Mouse (Mus musculus) ES-E14 (cell line): ENCODE data around the gene Sdhc. TPM values are rescaled to one million over a fixed set of nuclear protein-coding genes. Genes with fewer than 3 reads are reported as not detected.
A peak's percentile ranks its signal among the peaks of the same experiment; 100 is the strongest.
"Not testable (repeated sequence)": the region's sequence is repeated elsewhere in the genome, so short reads cannot be mapped to it uniquely, and the experiment has no call there.

Experiments
- DNase-seq: peaks from one replicate; pipeline ENCODE4 v3.0.0-alpha.2; 2013; ENCODE audit warnings: low read depth, low spot score
- H3K27ac ChIP-seq: 2 replicates; pipeline ENCODE4 v1.5.1; 2012; ENCODE audit warnings: low read depth, mild to moderate bottlenecking, low read length, moderate library complexity, mixed read lengths; ENCODE audit not compliant: poor library complexity, insufficient read depth, severe bottlenecking
- H3K36me3 ChIP-seq: 2 replicates; pipeline ENCODE4 v1.6.1; 2012; ENCODE audit warnings: mild to moderate bottlenecking, low read length, moderate library complexity, mixed read lengths; ENCODE audit not compliant: control insufficient read depth, poor library complexity, insufficient read depth, severe bottlenecking
- H3K4me1 ChIP-seq, 2 experiments: fragments of 150-350 bp in 1 of 2; sonication (generic) in 1 of 2; 2 replicates each; pipeline ENCODE4 v1.6.1; 2012; ENCODE audit warnings: low read length in 2 of 2, mild to moderate bottlenecking in 1 of 2, mixed read lengths in 1 of 2; ENCODE audit not compliant: control insufficient read depth in 2 of 2, insufficient read depth in 2 of 2, poor library complexity in 1 of 2
- H3K4me3 ChIP-seq, 2 experiments: fragments of 150-350 bp in 1 of 2; sonication (generic) in 1 of 2; 2 replicates each; pipeline ENCODE4 v1.5.1; 2012; ENCODE audit warnings: low read length in 2 of 2, low read depth in 1 of 2, mild to moderate bottlenecking in 1 of 2, mixed read lengths in 1 of 2; ENCODE audit not compliant: insufficient read depth in 1 of 2, poor library complexity in 1 of 2, severe bottlenecking in 1 of 2
- H3K9ac ChIP-seq: 2 replicates; pipeline ENCODE4 v1.6.1; 2012; ENCODE audit warnings: low read depth, mild to moderate bottlenecking, low read length, mixed read lengths; ENCODE audit not compliant: poor library complexity, insufficient read depth, severe bottlenecking
- H3K9me3 ChIP-seq: fragments of 150-350 bp; sonication (generic); 2 replicates; pipeline ENCODE4 v1.6.1; 2012; ENCODE audit warnings: low read depth, mild to moderate bottlenecking, low read length; ENCODE audit not compliant: control insufficient read depth, insufficient read depth
- CHD2 ChIP-seq: IDR thresholded peaks from 2 replicates; pipeline ENCODE4 v1.6.1; 2014; ENCODE audit warnings: mild to moderate bottlenecking, low read depth, low read length, inconsistent platforms
- HCFC1 ChIP-seq: IDR thresholded peaks from 2 replicates; pipeline ENCODE4 v1.6.1; 2012; ENCODE audit warnings: low read length, inconsistent platforms, borderline replicate concordance; ENCODE audit not compliant: insufficient read depth
- MAFK ChIP-seq: IDR thresholded peaks from 2 replicates; pipeline ENCODE4 v1.6.1; 2014; ENCODE audit warnings: mild to moderate bottlenecking, low read depth, low read length, inconsistent platforms; ENCODE audit not compliant: insufficient read depth
- ZC3H11A ChIP-seq: IDR thresholded peaks from 2 replicates; pipeline ENCODE4 v1.6.1; 2012; ENCODE audit warnings: low read depth, mild to moderate bottlenecking, inconsistent platforms, low read length, borderline replicate concordance
- ZNF384 ChIP-seq: IDR thresholded peaks from 2 replicates; pipeline ENCODE4 v1.6.1; 2012; ENCODE audit warnings: low read depth, low read length, inconsistent platforms
- in situ Hi-C, 2 experiments: fragments of 600-800 bp; cut with MboI; formaldehyde crosslinking; loops; one replicate each; pipeline ENCODE4 v1.15.1; 2025; ENCODE audit warnings: low sequenced_read_pairs in 2 of 2, inconsistent platforms in 1 of 2; ENCODE audit not compliant: unreplicated experiment in 2 of 2
- total RNA-seq: library from RNA; depleted of rRNA; stranded (reverse); fragments of 300-350 nt; gene quantifications from 2 replicates; pipeline ENCODE4 v1.2.3, GENCODE M21; 2012

The Sdhc gene
- total RNA-seq, 1 experiment, result 55.0 TPM

DNA sequence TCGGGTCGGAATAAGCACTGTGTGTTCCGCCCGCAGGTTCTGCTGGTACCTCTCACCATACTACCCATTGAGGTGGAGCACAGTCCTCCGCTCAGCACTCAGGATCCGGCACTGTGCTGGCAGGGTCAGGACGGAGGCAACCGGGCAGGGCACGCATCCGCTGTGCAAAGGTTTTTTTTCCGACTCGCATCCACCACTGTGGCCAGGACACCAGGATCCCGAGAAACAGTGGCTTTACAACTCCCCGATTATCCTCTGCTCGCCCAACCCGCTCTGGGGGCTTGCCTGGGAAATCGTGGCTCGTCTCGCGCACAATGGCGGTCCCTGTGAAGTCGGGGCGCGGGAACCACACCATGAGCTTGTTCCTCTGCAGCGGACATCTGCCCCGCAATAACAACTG, 64.7 kb downstream of the Sdhc start:
- H3K27ac ChIP-seq, result no peak overlapping the region
- TF ChIP-seq HCFC1 (no peak), MAFK (no peak), ZNF384 (no peak), CHD2 (no peak), ZC3H11A (no peak)
- in situ Hi-C loops, result no loop called here
- H3K9ac ChIP-seq, result no peak overlapping the region
- peaks cover 2 to 6% of the 10 kb centered on the region in 2 experiments; a peak in 3 of 4 replicates for H3K4me1 ChIP-seq
- no peak for DNase-seq
- H3K4me3 ChIP-seq, result peak overlapping the region in 1 of 2 experiments; percentile 31; a peak in 1 of 4 replicates
- H3K9me3 ChIP-seq, result no peaks in the 10 kb centered on the region
- H3K36me3 ChIP-seq, result no peaks in the 10 kb centered on the region

DNA sequence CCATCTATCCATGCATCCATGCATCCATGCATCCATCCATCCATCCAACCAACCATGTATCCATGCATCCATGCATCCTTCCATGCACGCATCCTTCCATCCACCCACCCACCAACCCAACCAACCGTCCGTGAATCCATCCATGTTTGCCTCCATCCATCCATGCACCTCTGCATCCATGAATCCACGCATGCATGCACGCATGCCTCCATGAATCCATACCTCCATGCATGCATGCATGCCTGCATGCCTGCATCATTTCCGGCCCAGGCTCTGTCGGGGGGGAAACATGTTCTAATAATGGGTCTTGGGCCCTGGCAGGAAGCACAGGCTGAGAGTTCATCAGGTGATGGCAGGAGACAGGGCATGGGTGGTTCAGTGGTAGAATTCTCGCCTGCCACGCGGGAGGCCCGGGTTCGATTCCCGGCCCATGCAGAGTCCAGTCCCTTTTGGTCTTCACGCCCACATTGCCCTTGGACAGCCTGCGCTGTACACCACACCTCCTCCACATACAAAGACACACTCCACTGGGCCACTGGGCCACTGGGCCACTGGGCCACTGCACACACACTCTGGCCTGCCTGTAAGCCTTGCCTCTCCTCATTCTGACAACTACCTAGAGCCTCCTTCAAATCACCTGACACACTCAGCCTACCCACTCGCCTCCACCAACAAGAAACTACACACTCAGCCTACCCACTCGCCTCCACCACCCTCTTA, 68.7 kb downstream of the Sdhc start:
- H3K4me1 ChIP-seq, H3K4me3 ChIP-seq, DNase-seq, in situ Hi-C loops, H3K9ac ChIP-seq, H3K27ac ChIP-seq, H3K9me3 ChIP-seq, H3K36me3 ChIP-seq: not testable (repeated sequence)

DNA sequence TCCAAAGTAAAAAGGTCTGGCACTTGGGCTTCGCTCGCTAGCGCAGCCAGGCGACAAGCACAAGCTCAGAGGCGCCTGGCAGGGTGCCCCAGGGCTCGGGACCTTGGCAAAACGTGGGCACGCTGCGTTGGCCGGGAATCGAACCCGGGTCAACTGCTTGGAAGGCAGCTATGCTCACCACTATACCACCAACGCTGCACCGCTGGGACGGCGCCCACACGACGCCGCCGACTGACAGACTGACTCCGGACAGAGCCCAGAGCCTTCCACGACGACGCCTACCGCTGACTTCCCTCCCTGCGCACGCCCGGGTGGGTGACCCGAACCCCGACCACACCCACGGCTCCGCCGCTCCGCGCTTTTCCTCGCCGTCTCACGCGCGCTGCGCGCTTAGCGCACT, 70.6 kb downstream of the Sdhc start:
- H3K9me3 ChIP-seq, DNase-seq, H3K27ac ChIP-seq, H3K4me3 ChIP-seq, H3K9ac ChIP-seq, H3K36me3 ChIP-seq, in situ Hi-C loops, H3K4me1 ChIP-seq: not testable (repeated sequence)

DNA sequence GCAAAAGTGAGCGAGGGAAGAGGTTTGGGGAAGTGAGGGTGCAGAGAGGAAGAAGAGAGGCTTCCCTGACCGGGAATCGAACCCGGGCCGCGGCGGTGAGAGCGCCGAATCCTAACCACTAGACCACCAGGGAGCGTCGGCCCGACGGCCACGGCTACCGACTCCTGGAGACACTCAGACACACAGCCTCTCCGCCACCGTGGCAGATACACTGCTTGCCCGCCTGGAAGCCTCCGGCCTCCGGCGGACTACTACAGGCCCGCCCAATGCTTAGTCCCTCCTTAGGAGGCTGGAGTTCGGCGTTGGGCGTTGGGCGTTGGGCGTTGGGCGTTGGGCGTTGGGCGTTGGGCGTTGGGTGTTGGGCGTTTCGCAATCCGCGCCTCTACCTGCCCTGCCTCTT, 71.1 kb downstream of the Sdhc start:
- H3K9ac ChIP-seq, H3K27ac ChIP-seq, H3K4me3 ChIP-seq, DNase-seq, in situ Hi-C loops, H3K36me3 ChIP-seq, H3K9me3 ChIP-seq, H3K4me1 ChIP-seq: not testable (repeated sequence)

DNA sequence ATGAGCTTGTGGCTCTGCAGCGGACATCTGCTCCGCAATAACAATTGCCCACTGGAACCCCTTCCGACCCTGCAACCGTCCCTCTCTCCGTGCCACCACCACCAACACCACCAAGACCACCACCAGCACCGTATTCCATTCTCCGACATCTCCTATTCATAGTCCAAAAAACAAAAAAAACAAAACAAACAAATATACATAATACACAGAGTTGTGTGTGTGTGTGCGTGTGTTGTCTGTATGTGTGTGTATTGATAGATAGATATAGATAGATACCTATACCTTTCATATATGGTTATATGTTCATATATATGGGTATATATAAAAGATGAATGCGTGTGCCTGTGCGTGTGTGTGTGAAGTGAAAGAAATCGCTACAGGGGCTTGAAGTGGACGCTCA, 72.0 kb downstream of the Sdhc start:
- H3K36me3 ChIP-seq, H3K4me3 ChIP-seq, H3K9ac ChIP-seq, H3K27ac ChIP-seq, DNase-seq, H3K9me3 ChIP-seq, H3K4me1 ChIP-seq, in situ Hi-C loops: not testable (repeated sequence)

DNA sequence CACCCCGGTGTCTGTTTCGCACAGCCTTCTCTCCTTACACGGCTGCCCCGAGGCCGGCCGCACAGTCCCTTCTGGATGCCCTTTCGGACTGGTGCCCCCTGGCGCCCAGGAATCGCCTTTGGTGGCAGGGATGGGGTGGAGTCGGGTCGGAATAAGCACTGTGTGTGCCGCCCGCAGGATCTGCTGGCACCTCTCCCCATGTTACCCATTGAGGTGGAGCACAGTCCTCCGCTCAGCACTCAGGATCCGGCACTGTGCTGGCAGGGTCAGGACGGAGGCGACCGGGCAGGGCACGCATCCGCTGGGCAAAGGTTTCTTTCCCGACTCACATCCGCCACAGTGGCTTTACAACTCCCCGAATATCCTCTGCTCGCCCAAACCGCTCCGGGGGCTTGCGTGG, 72.4 kb downstream of the Sdhc start:
- H3K4me3 ChIP-seq, in situ Hi-C loops, H3K9ac ChIP-seq: not testable (repeated sequence)

DNA sequence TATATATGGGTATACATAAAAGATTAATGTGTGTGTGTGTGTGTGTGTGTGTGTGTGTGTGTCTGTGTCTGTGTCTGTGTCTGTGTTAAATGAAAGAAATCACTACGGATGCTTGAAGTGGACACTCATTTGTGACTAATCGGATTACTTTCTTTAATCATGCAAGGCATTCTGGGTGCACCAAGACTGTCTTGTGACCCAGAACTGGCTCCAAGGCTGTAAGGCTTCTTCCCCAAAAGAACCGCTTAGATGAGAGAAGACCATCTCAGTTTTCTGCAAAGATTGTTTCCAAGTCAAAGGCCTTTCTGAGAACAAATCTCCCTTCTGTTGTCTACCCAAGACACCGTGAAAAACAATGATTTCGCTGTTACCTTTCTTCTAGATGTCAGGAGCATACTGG, 73.2 kb downstream of the Sdhc start:
- H3K9ac ChIP-seq, in situ Hi-C loops, H3K4me3 ChIP-seq, H3K9me3 ChIP-seq, H3K4me1 ChIP-seq, H3K36me3 ChIP-seq, H3K27ac ChIP-seq, DNase-seq: not testable (repeated sequence)

More for the DNA sequence above, 72.4 kb downstream of the Sdhc start:
- not testable (repeated sequence) for H3K9me3 ChIP-seq, H3K36me3 ChIP-seq, H3K27ac ChIP-seq, H3K4me1 ChIP-seq, DNase-seq
